Mouse (Mus musculus) heart, embryonic 12.5 days (tissue): ENCODE measurements around the gene Pik3c2b. TPM values are rescaled to one million over a fixed set of nuclear protein-coding genes. Genes with fewer than 3 reads are reported as not detected.

Experiments
- ATAC-seq: fragments of 200-750 bp; cut with Nextera tagmentation; 2 replicates; pipeline ENCODE4 v1.8.0; 2017; ENCODE audit warnings: moderate TSS enrichment, moderate library complexity; ENCODE audit not compliant: insufficient number of reproducible peaks, low FRiP score
- H3K27ac ChIP-seq: fragments of 300-500 bp; sonication (generic); 2 replicates; pipeline ENCODE4 v1.5.1; 2016; ENCODE audit warnings: mild to moderate bottlenecking, moderate library complexity; ENCODE audit not compliant: poor library complexity, severe bottlenecking
- H3K27me3 ChIP-seq: fragments of 300-500 bp; sonication (generic); replicated peaks from 2 replicates; pipeline ENCODE4 v1.6.1; 2016; ENCODE audit warnings: mild to moderate bottlenecking, moderate library complexity
- H3K36me3 ChIP-seq: fragments of 300-500 bp; sonication (generic); 2 replicates; pipeline ENCODE4 v1.6.1; 2016; ENCODE audit warnings: mild to moderate bottlenecking, moderate library complexity
- H3K4me1 ChIP-seq: fragments of 300-500 bp; sonication (generic); replicated peaks from 2 replicates; pipeline ENCODE4 v1.6.1; 2016; ENCODE audit warnings: mild to moderate bottlenecking
- H3K4me2 ChIP-seq: fragments of 300-500 bp; sonication (generic); 2 replicates; pipeline ENCODE4 v1.6.1; 2016; ENCODE audit warnings: mild to moderate bottlenecking, moderate library complexity
- H3K4me3 ChIP-seq: fragments of 300-500 bp; sonication (generic); 2 replicates; pipeline ENCODE4 v1.5.1; 2016; ENCODE audit warnings: mild to moderate bottlenecking
- H3K9ac ChIP-seq: fragments of 300-500 bp; sonication (generic); 2 replicates; pipeline ENCODE4 v1.6.1; 2016; ENCODE audit warnings: mild to moderate bottlenecking, moderate library complexity
- H3K9me3 ChIP-seq: fragments of 300-500 bp; sonication (generic); replicated peaks from 2 replicates; pipeline ENCODE4 v1.6.1; 2016; ENCODE audit warnings: mild to moderate bottlenecking, moderate library complexity
- WGBS: fragments of 180-500 bp; shearing (Covaris S2); methylation state at CpG from one replicate; pipeline ENCODE4 v1.1.7; 2016; 5-methylcytosine and 5-hydroxymethylcytosine counted together
- polyA plus RNA-seq: library from polyadenylated mRNA; unstranded; fragments of >200 nt; fragmentation: Nextera tagmentation; extraction: Ambion mirVana; gene quantifications from 2 replicates; pipeline ENCODE4 v1.2.1, GENCODE M21; 2016

Pik3c2b gene
- polyA plus RNA-seq, 1 experiment from 2014 or later = 11.5 TPM

GRCm38 (mm10) chr1:133054326-133054725 is 8.9 kb downstream of the Pik3c2b start:
- WGBS = 59% methylated on average over 8 of the region's 8 CpGs
- H3K4me2 ChIP-seq = no peak overlapping the region
- no peaks in the 10 kb centered on the region for H3K9me3 ChIP-seq
- ATAC-seq = no peak
- no peaks in the 10 kb centered on the region for H3K27me3 ChIP-seq
- no peak overlapping the region for H3K27ac ChIP-seq
- H3K4me1 ChIP-seq = peaks cover 64% of the 10 kb centered on the region
- no peaks in the 10 kb centered on the region for H3K36me3 ChIP-seq
- no peak overlapping the region for H3K4me3 ChIP-seq
- no peak overlapping the region for H3K9ac ChIP-seq

DNA sequence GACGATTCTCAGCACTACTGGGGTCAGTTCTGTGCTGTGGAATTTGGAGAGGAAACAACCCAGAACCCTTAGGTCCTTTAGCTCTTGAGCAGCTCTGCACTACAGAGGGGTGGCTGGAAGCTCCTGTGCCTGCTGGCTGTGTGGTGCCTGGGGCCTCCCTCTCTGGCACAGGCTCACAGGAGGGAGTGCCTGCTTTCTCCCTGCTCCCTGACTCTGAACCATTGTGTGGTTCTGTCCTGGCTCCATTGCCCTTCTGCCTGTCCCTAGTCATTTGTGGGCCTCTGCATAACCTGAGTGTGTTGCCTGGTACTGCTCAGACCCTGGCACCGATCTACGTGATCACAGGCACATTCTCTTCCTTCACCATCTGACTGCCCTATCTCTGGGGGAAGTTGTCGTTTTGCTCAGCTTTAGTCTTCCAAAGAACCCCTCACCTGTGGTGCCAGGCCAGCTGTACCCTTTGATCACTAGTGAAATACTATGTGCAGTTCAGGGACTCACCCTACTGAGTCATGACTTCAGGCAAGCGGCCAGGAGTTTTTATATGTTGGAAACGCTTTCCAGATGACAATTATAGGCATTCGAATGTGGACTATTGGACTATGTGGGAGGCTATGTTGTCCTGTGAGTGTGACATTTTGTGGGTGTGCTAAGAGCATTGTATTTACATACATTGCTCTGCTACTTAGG is 12.0 kb downstream of the Pik3c2b start:
- Histone ChIP-seq H3K27ac (peak overlapping the region; percentile 52; the same call in 1 of the 2 replicates), H3K9me3 (no peaks in the 10 kb centered on the region), H3K9ac (no peak overlapping the region), H3K36me3 (peaks cover 5% of the 10 kb centered on the region; the same call in 1 of the 2 replicates), H3K4me2 (no peak overlapping the region), H3K27me3 (no peaks in the 10 kb centered on the region), H3K4me3 (no peak overlapping the region), H3K4me1 (peaks cover 58% of the 10 kb centered on the region)
- ATAC-seq = no peak; the same call in 1 of the 2 replicates
- 63% methylated on average over 7 of the region's 7 CpGs for WGBS

DNA sequence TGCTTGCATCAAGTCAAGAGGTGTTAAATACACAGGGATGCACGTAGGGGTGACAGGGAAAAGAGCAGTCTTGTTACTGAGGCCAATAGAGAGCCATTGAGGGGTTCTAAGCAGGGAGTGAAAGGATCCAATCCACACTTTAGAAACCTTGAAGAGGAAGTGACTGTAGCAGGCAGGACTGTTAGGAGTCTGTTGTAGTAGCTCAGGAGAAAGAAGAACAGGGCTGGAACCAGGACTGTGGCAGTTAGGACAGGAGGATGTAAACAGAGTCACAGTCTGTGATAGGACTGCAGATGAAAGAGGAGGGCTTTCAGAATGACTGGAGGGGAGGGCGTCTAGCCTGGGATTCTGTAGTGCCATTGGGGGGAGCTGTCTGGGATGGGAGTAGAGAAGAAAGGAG is 14.1 kb downstream of the Pik3c2b start:
- Histone ChIP-seq H3K27ac (0 out of 2 replicates have a peak overlapping the region, but pooled peaks have one; percentile 38), H3K4me2 (no peak overlapping the region), H3K9ac (no peak overlapping the region), H3K27me3 (no peaks in the 10 kb centered on the region), H3K36me3 (peaks cover 20% of the 10 kb centered on the region), H3K9me3 (peaks cover 5% of the 10 kb centered on the region; the same call in 1 of the 2 replicates), H3K4me1 (peaks cover 39% of the 10 kb centered on the region), H3K4me3 (no peak overlapping the region)
- ATAC-seq = no peak
- WGBS = 33% methylated on average over 2 of the region's 2 CpGs

- no peak overlapping the region for H3K4me3 ChIP-seq
- H3K36me3 ChIP-seq = peaks cover 23% of the 10 kb centered on the region
- H3K27me3 ChIP-seq = no peaks in the 10 kb centered on the region
- H3K27ac ChIP-seq = peak overlapping the region; percentile 38; the same call in 1 of the 2 replicates
- ATAC-seq = no peak
- H3K9me3 ChIP-seq = peaks cover 5% of the 10 kb centered on the region; the same call in 1 of the 2 replicates
- H3K4me2 ChIP-seq = no peak overlapping the region
- WGBS = 41% methylated on average over 4 of the region's 4 CpGs
- H3K9ac ChIP-seq = no peak overlapping the region
- peaks cover 38% of the 10 kb centered on the region for H3K4me1 ChIP-seq
Measured at GRCm38 (mm10) chr1:133060681-133061080, 15.2 kb downstream of the Pik3c2b start.

- peaks cover 5% of the 10 kb centered on the region; the same call in 1 of the 2 replicates for H3K9me3 ChIP-seq
- ATAC-seq = no peak
- no peaks in the 10 kb centered on the region for H3K27me3 ChIP-seq
- no peak overlapping the region for H3K9ac ChIP-seq
- H3K4me3 ChIP-seq = no peak overlapping the region
- peaks cover 48% of the 10 kb centered on the region for H3K4me1 ChIP-seq
- H3K27ac ChIP-seq = no peak overlapping the region
- H3K36me3 ChIP-seq = peaks cover 38% of the 10 kb centered on the region
- H3K4me2 ChIP-seq = no peak overlapping the region
- WGBS = 79% methylated on average over 6 of the region's 6 CpGs
Measured at GRCm38 (mm10) chr1:133063164-133063563, 17.7 kb downstream of the Pik3c2b start.

DNA sequence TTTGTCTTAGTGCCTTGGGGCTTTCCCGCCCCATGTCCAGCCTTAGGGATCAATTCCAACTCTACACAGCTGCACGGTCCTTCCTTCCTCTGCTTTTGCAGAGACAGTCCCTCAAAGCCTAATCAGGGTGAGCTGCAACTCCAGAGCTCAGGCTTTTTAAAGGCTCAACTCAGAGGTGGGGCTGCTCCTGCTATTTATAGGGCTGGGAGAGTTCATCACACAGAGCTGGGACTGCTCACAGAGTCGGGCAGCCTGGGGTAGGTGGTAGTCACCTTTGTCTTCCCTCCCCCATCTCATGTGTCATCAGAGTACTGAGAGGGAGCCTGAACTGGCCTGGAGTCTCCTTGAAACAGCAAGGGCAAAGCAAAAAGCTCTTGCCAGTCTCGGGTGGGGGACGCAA is 22.8 kb downstream of the Pik3c2b start:
- Histone ChIP-seq H3K4me1 (peaks cover 77% of the 10 kb centered on the region), H3K27me3 (no peaks in the 10 kb centered on the region), H3K9ac (peak overlapping the region; percentile 73), H3K36me3 (peaks cover 35% of the 10 kb centered on the region), H3K27ac (peak overlapping the region; percentile 97), H3K4me2 (peak overlapping the region; percentile 61), H3K9me3 (peaks cover 5% of the 10 kb centered on the region; the same call in 1 of the 2 replicates), H3K4me3 (peak overlapping the region; percentile 32)
- 28% methylated on average over 5 of the region's 5 CpGs for WGBS
- peak; percentile 73 for ATAC-seq

DNA sequence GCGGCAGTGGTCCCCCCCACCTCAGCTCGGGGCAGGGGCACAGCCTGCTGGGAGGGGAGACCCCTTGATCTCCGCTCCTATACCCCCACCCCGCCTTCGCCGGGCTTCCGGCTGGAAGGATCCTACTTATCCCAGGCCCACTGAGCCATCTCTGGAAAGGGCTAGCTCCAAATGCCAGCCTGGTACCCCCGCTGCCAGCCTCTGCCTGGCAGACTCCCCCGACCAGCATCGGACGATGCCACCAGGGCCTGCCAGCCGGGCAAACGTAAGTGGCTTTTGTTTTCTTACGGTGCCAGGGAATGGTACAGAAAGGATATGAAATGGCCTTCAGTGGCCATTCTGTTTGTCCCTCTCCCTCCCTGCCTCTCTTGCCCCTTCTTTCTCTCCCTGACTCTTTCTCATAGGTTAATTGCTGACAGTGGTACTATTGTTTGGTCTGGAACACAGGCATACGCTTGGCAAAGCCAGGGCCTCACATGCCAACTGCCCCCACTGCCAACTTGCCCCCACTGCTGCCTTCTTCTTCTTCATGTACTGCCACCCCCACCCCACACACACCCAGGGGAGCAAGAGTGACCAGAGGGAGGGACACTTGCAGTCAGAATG is 23.3 kb downstream of the Pik3c2b start:
- Histone ChIP-seq H3K9ac (peak overlapping the region; percentile 73), H3K4me2 (peak overlapping the region; percentile 61), H3K4me1 (peaks cover 82% of the 10 kb centered on the region), H3K27me3 (no peaks in the 10 kb centered on the region), H3K36me3 (peaks cover 31% of the 10 kb centered on the region), H3K27ac (peak overlapping the region; percentile 97), H3K4me3 (peak overlapping the region; percentile 32), H3K9me3 (peaks cover 3% of the 10 kb centered on the region; the same call in 1 of the 2 replicates)
- WGBS = 71% methylated on average over 15 of the region's 15 CpGs
- ATAC-seq = no peak; the same call in 1 of the 2 replicates

DNA sequence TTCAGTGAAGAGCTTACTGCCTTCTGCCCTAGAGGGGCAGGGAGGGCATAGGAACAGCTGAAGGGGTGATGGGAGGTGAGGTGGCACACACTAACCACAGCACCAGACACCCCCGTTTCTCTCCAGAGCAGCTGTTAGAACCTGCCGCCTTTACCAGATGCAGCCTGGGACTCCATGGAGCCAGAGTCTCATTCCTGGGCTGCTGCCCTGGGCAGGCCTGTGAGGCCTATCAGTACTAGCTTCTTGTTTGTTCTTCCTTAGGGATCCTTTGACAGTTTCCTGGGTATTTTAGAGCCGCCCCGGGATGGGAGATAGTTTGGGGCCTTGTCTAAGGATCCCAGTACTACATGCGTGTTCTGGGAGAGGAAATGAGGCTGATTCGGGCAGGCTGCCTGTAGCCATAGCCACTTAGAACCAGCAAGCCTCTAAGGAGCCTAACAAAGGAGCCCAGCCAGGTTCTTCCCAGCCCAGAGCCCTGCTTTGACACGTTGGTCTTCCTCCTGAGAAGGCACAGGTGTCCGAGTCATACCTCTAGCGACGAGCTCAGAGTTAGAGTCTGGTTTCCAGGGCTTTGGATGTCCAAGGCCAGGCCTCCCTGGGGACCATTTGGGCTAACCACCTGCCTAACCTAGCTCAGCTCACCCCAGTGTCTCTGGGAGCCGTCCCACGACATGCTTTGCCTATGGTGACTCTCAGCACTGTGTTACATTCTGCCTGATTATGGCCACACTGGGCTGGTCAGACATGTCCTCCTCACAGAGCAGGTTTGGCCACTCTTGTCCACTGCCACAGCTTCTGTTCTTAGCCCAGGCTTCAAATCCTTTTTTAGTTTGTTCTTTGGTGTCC is 24.0 kb downstream of the Pik3c2b start:
- Histone ChIP-seq H3K36me3 (peaks cover 28% of the 10 kb centered on the region), H3K4me2 (peak overlapping the region; percentile 61), H3K9ac (peak overlapping the region; percentile 73), H3K27me3 (no peaks in the 10 kb centered on the region), H3K9me3 (no peaks in the 10 kb centered on the region), H3K27ac (peak overlapping the region; percentile 97), H3K4me1 (peaks cover 88% of the 10 kb centered on the region), H3K4me3 (peak overlapping the region; percentile 32; the same call in 1 of the 2 replicates)
- 54% methylated on average over 12 of the region's 12 CpGs for WGBS
- no peak for ATAC-seq

- peak overlapping the region; percentile 61 for H3K4me2 ChIP-seq
- H3K9ac ChIP-seq = no peak overlapping the region
- no peak for ATAC-seq
- no peaks in the 10 kb centered on the region for H3K27me3 ChIP-seq
- no peaks in the 10 kb centered on the region for H3K9me3 ChIP-seq
- no peak overlapping the region for H3K4me3 ChIP-seq
- peak overlapping the region; percentile 97 for H3K27ac ChIP-seq
- peaks cover 28% of the 10 kb centered on the region for H3K36me3 ChIP-seq
- 35% methylated on average over 5 of the region's 5 CpGs for WGBS
- H3K4me1 ChIP-seq = peaks cover 89% of the 10 kb centered on the region
Measured at GRCm38 (mm10) chr1:133070157-133070556, 24.7 kb downstream of the Pik3c2b start.

GRCm38 (mm10) chr1:133071666-133072381 is 26.4 kb downstream of the Pik3c2b start:
- Histone ChIP-seq H3K4me2 (no peak overlapping the region), H3K9me3 (no peaks in the 10 kb centered on the region), H3K27me3 (no peaks in the 10 kb centered on the region), H3K4me3 (no peak overlapping the region), H3K4me1 (peaks cover 83% of the 10 kb centered on the region), H3K36me3 (peaks cover 25% of the 10 kb centered on the region), H3K9ac (0 out of 2 replicates have a peak overlapping the region, but pooled peaks have one; percentile 31), H3K27ac (peak overlapping the region; percentile 89)
- ATAC-seq = no peak
- WGBS = 62% methylated on average over 16 of the region's 16 CpGs
